Mouse (Mus musculus): ENCODE data around the gene Gm43720. TPM values are rescaled to one million over a fixed set of nuclear protein-coding genes. Genes with fewer than 3 reads are reported as not detected.

Gene Gm43720
- polyA plus RNA-seq, 1 experiment: not detected

DNA sequence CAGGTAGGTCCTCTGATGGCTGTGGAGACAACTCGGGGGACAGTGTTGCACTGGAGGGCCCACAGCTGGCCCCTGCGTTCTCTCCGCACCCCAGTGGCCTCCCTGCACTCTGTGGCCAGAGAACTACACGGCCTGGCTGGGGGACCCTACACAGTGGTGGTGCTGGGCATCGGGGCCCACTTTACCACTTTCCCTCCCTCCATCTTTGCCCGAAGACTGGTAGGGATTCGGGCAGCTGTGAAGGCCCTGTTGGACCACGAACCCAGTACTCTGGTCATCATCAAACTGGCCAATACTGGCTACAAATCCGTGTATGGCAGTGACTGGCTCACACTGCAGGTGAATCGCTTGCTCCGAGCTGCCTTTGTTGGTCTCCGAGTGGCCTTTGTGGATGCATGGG, 28.6 kb downstream of the Gm43720 start:
- Histone ChIP-seq H3K4me1 (ENCODE audit: control insufficient read depth, insufficient read depth, low read length) (peaks cover 1% of the 10 kb centered on the region; the same call in 1 of the 2 replicates), H3K4me3 (replicated peaks; ENCODE audit: control insufficient read depth, low read depth, low read length) (no peak overlapping the region), H3K27ac (ENCODE audit: control insufficient read depth, insufficient read depth, low read depth, low read length, poor library complexity) (no peak overlapping the region)
- TF ChIP-seq CTCF (IDR thresholded peaks at IDR 0.05; ENCODE audit: control insufficient read depth, insufficient read depth, low read length): no peak
- TF ChIP-seq POLR2A (IDR thresholded peaks at IDR 0.05; ENCODE audit: borderline replicate concordance, control insufficient read depth, low read depth, low read length): no peak
- 84% methylated on average over 12 of the region's 12 CpGs for WGBS

DNA sequence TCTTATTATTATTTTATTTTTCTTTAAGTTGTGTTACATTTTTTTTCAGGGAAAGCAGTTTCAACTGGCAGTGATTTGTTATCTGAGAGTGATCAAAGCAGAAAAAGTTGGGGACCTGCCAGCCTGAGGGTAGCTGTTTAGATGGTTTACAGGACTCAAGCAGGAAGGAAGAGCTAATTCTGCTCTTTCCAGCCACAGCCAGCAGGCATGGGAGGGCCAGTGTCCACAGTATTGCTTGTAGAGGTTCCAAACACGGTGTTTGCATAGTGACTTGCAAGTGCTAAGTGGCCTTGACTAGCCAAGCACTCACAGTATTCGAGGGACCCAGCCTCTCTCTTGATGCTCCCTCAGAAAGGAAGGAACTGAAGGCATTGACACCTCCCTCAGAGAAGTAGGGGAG, 38.2 kb downstream of the Gm43720 start:
- Histone ChIP-seq H3K4me1 (ENCODE audit: control insufficient read depth, insufficient read depth, low read length) (no peaks in the 10 kb centered on the region; the same call in 1 of the 2 replicates), H3K4me3 (replicated peaks; ENCODE audit: control insufficient read depth, low read depth, low read length) (no peak overlapping the region), H3K27ac (ENCODE audit: control insufficient read depth, insufficient read depth, low read depth, low read length, poor library complexity) (no peak overlapping the region)
- TF ChIP-seq CTCF (IDR thresholded peaks at IDR 0.05; ENCODE audit: control insufficient read depth, insufficient read depth, low read length) (no peak), POLR2A (IDR thresholded peaks at IDR 0.05; ENCODE audit: borderline replicate concordance, control insufficient read depth, low read depth, low read length) (no peak)
- WGBS: 5% methylated on average over 2 of the region's 2 CpGs

DNA sequence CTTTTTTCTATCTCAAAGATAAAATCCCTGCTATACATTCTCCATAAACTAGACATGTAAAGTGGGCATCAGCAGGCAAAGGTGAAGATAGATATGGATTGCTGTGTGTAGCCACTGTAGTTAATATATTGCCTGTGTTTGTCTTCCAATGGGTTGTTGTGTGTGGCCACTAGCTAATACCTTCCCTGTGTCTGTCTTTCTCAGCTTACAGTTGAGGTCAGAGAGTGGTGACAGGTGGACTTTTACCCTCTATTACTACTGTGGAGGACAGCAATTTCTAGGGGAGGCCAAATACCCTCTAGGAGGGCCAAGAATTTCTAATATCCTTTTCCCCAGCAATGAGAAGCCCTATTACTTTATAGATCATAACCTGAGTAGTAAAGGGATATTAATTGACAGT, 45.5 kb downstream of the Gm43720 start:
- no peaks in the 10 kb centered on the region; the same call in 1 of the 2 replicates for H3K4me1 ChIP-seq (ENCODE audit: control insufficient read depth, insufficient read depth, low read length)
- H3K4me3 ChIP-seq (replicated peaks; ENCODE audit: control insufficient read depth, low read depth, low read length): no peak overlapping the region
- no peak for TF ChIP-seq CTCF (IDR thresholded peaks at IDR 0.05; ENCODE audit: control insufficient read depth, insufficient read depth, low read length)
- TF ChIP-seq POLR2A (IDR thresholded peaks at IDR 0.05; ENCODE audit: borderline replicate concordance, control insufficient read depth, low read depth, low read length): no peak
- H3K27ac ChIP-seq (ENCODE audit: control insufficient read depth, insufficient read depth, low read depth, low read length, poor library complexity): no peak overlapping the region

DNA sequence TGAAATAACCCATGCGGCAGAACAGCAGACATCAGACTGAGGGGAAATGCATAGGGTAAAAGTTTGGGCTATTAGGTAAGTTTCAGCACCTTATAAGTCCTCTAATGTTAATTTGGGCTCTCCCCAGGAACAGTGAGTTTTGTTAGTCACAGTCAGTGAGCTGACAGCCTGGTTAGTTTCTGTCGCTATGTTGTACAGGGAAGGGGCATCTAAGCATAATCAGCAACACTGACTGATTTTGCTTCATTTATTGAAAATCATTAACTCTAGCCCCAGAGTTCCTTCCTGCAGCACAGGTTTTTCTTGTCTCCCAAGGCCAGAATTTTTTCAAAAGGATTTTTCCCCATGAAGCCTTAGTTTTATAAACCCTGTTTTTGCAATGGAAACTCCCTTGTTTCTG, 46.0 kb downstream of the Gm43720 start:
- WGBS: 84% methylated on average over 2 of the region's 2 CpGs
- Histone ChIP-seq H3K4me3 (replicated peaks; ENCODE audit: control insufficient read depth, low read depth, low read length) (no peak overlapping the region), H3K27ac (ENCODE audit: control insufficient read depth, insufficient read depth, low read depth, low read length, poor library complexity) (no peak overlapping the region), H3K4me1 (ENCODE audit: control insufficient read depth, insufficient read depth, low read length) (no peaks in the 10 kb centered on the region; the same call in 1 of the 2 replicates)
- TF ChIP-seq POLR2A (IDR thresholded peaks at IDR 0.05; ENCODE audit: borderline replicate concordance, control insufficient read depth, low read depth, low read length): no peak
- TF ChIP-seq CTCF (IDR thresholded peaks at IDR 0.05; ENCODE audit: control insufficient read depth, insufficient read depth, low read length): no peak

DNA sequence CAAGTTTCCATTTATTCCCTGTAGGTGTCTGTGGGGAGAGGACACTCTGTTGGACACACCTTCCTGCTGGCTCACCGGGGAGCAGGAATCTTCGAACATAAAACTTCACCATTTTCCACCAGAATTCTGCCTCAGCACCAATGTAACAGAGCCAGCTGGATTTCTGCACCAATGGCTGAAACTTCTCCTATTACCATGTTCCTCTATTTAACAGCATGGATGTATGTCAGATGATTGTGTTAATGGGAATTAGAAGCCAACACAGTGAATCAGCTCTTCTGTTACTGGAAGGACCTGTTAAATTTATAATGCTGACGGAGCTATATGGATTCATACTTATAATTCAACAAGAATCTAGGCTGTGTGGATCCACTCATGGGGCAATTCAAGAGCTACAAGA, 50.2 kb downstream of the Gm43720 start:
- Histone ChIP-seq H3K4me3 (replicated peaks; ENCODE audit: control insufficient read depth, low read depth, low read length) (no peak overlapping the region), H3K4me1 (ENCODE audit: control insufficient read depth, insufficient read depth, low read length) (peaks cover 1% of the 10 kb centered on the region; the same call in 1 of the 2 replicates), H3K27ac (ENCODE audit: control insufficient read depth, insufficient read depth, low read depth, low read length, poor library complexity) (no peak overlapping the region)
- TF ChIP-seq CTCF (IDR thresholded peaks at IDR 0.05; ENCODE audit: control insufficient read depth, insufficient read depth, low read length) (no peak), POLR2A (IDR thresholded peaks at IDR 0.05; ENCODE audit: borderline replicate concordance, control insufficient read depth, low read depth, low read length) (no peak)
- WGBS: 57% methylated on average over 3 of the region's 3 CpGs

DNA sequence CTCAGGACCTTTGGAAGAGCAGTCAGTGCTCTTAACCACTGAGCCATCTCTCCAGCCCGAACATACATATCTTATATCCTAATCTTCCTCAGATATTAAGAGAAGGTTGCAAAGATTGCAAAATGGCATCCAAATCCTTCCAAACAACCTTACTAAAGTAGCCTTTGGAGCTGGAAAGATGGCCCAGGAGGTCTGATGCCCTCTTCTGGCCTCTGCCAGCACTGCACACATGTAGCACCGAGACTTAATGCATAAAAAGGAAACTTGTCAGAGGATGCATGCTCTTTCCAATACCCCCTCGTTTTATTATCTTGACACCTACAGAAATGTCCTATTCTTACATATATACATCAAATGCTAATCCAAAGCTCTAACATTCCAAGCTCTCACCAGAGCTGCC, 51.7 kb downstream of the Gm43720 start:
- TF ChIP-seq CTCF (IDR thresholded peaks at IDR 0.05; ENCODE audit: control insufficient read depth, insufficient read depth, low read length) (peak; percentile 59), POLR2A (IDR thresholded peaks at IDR 0.05; ENCODE audit: borderline replicate concordance, control insufficient read depth, low read depth, low read length) (no peak)
- Histone ChIP-seq H3K4me3 (replicated peaks; ENCODE audit: control insufficient read depth, low read depth, low read length) (no peak overlapping the region), H3K27ac (ENCODE audit: control insufficient read depth, insufficient read depth, low read depth, low read length, poor library complexity) (no peak overlapping the region), H3K4me1 (ENCODE audit: control insufficient read depth, insufficient read depth, low read length) (peaks cover 1% of the 10 kb centered on the region; the same call in 1 of the 2 replicates)
- 19% methylated on average over 3 of the region's 3 CpGs for WGBS

DNA sequence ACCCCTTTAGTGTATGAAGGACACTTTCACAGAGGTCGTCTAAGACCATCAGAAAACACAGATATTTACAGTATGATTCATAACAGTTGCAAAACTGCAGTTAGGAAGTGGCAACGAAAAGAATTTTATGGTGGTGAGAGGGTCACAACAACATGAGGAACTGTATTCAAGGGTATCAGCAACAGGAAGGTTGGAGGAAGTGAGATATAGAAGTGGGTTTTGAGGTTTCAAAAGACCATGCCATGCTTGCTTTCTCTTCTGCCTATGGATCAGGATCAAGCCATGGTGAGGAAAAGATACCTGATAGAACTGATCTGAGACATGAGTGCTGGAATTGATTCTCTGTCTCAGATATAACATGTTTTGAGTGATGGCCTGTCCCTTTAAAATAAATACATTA, 52.4 kb downstream of the Gm43720 start:
- peaks cover 1% of the 10 kb centered on the region; the same call in 1 of the 2 replicates for H3K4me1 ChIP-seq (ENCODE audit: control insufficient read depth, insufficient read depth, low read length)
- no peak overlapping the region for H3K4me3 ChIP-seq (replicated peaks; ENCODE audit: control insufficient read depth, low read depth, low read length)
- no peak overlapping the region for H3K27ac ChIP-seq (ENCODE audit: control insufficient read depth, insufficient read depth, low read depth, low read length, poor library complexity)
- 2% methylated on average over 2 of the region's 2 CpGs for WGBS
- TF ChIP-seq CTCF (IDR thresholded peaks at IDR 0.05; ENCODE audit: control insufficient read depth, insufficient read depth, low read length) (no peak), POLR2A (IDR thresholded peaks at IDR 0.05; ENCODE audit: borderline replicate concordance, control insufficient read depth, low read depth, low read length) (no peak)

DNA sequence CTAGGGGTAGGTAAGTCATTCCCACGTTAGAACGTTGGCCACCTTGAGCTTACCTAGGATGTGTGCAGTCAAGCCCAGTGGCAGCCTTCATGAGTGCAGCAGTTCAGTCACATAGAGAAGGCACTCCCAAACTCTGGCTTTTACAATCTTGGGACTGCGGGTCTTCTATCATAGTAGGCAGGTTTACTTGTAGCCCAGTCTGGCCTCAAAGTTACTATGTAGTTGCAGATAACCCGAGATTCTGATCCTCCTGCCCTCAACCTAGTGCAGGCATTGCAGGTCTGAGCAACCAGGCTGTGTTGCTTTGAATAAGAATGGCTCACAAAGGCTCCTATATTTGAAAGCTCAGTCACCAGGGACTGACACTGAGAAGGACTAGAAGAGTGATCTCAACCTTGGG, 53.3 kb downstream of the Gm43720 start:
- peak overlapping the region; percentile 55; the same call in 1 of the 2 replicates for H3K27ac ChIP-seq (ENCODE audit: control insufficient read depth, insufficient read depth, low read depth, low read length, poor library complexity)
- peak overlapping the region; percentile 54 for H3K4me3 ChIP-seq (replicated peaks; ENCODE audit: control insufficient read depth, low read depth, low read length)
- peaks cover 1% of the 10 kb centered on the region; the same call in 1 of the 2 replicates for H3K4me1 ChIP-seq (ENCODE audit: control insufficient read depth, insufficient read depth, low read length)
- WGBS: 6% methylated on average over 4 of the region's 4 CpGs
- TF ChIP-seq CTCF (IDR thresholded peaks at IDR 0.05; ENCODE audit: control insufficient read depth, insufficient read depth, low read length) (no peak), POLR2A (IDR thresholded peaks at IDR 0.05; ENCODE audit: borderline replicate concordance, control insufficient read depth, low read depth, low read length) (no peak)

DNA sequence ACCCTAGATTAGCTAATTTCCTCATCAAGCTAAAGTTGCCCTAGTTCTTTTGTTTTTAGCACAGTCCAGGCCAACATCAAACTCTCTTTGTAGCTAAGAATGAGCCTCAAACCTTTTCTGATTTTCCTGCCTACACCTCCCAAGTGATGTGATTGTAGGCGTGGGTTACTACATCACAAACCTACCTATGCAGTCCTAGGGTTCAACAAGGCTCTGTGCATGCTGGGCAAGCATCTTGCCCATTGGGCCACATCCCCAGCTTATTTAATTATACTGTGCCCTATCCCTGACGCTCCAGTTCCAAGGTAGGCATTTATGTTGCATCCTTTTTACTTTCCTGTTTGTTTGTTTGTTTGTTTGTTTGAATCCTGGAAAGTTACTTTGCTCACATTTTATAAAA, 54.1 kb downstream of the Gm43720 start, which contains the start of gene Nxpe5:
Gene Nxpe5, plus strand, starts transcription at position 199 of the 400 bp plus-strand sequence.
- TF ChIP-seq CTCF (IDR thresholded peaks at IDR 0.05; ENCODE audit: control insufficient read depth, insufficient read depth, low read length) (no peak), POLR2A (IDR thresholded peaks at IDR 0.05; ENCODE audit: borderline replicate concordance, control insufficient read depth, low read depth, low read length) (no peak)
- H3K27ac ChIP-seq (ENCODE audit: control insufficient read depth, insufficient read depth, low read depth, low read length, poor library complexity): peak within 1 kb of the TSS; percentile 55; the same call in 1 of the 2 replicates
- WGBS: 7% methylated on average over 2 of the region's 2 CpGs
- H3K4me3 ChIP-seq (replicated peaks; ENCODE audit: control insufficient read depth, low read depth, low read length): peak within 1 kb of the TSS; percentile 54
- H3K4me1 ChIP-seq (ENCODE audit: control insufficient read depth, insufficient read depth, low read length): peaks cover 1% of the 10 kb centered on the region; the same call in 1 of the 2 replicates

All from bone marrow, adult 2 months (tissue).